Mouse (Mus musculus) thymus, postnatal 0 days (tissue): ENCODE results near the gene Itih5. TPM values are rescaled to one million over a fixed set of nuclear protein-coding genes. Genes with fewer than 3 reads are reported as not detected.

Source experiments
- polyA plus RNA-seq: library from polyadenylated mRNA; unstranded; fragments of >200 nt; fragmentation: Nextera tagmentation; extraction: Ambion mirVana; gene quantifications from 2 replicates; pipeline ENCODE4 v1.2.1, GENCODE M21; 2015

Gene Itih5
- polyA plus RNA-seq, 1 experiment from 2014 or later, result 3.6 TPM

Other genes starting within 250 kb of the Itih5 start
- 14.0 and 16.0 TPM in 2 replicates for gene Taf3, start 105.0 kb upstream of the Itih5 start, polyA plus RNA-seq
- gene Atp5c1, start 73.1 kb upstream of the Itih5 start, polyA plus RNA-seq, result 644 and 686 TPM in 2 replicates
- 45.0 and 52.4 TPM in 2 replicates for gene Kin, start 73.0 kb upstream of the Itih5 start, polyA plus RNA-seq
- gene Itih2, start 22.2 kb upstream of the Itih5 start, polyA plus RNA-seq, result 0.12 and 0.14 TPM in 2 replicates
- 1.6 and 2.6 TPM in 2 replicates for gene Sfmbt2, start 216.9 kb downstream of the Itih5 start, polyA plus RNA-seq